Mouse (Mus musculus) limb, embryonic 13.5 days (tissue): ENCODE measurements around the gene Rprd1b. TPM values are rescaled to one million over a fixed set of nuclear protein-coding genes. Genes with fewer than 3 reads are reported as not detected.
"Not testable (repeated sequence)": the region's sequence is repeated elsewhere in the genome, so short reads cannot be mapped to it uniquely, and the experiment has no call there.

Experiments
- ATAC-seq: fragments of 200-750 bp; cut with Nextera tagmentation; 2 replicates; pipeline ENCODE4 v1.8.0; 2017; ENCODE audit warnings: low read depth, moderate number of reproducible peaks, moderate TSS enrichment; ENCODE audit not compliant: low FRiP score
- H3K27ac ChIP-seq: fragments of 300-500 bp; sonication (generic); 2 replicates; pipeline ENCODE4 v1.5.1; 2015; ENCODE audit warnings: inconsistent platforms, mild to moderate bottlenecking, moderate library complexity
- H3K27me3 ChIP-seq: fragments of 300-500 bp; sonication (generic); 2 replicates; pipeline ENCODE4 v1.6.1; 2015; ENCODE audit warnings: mild to moderate bottlenecking, inconsistent platforms
- H3K36me3 ChIP-seq: fragments of 300-500 bp; sonication (generic); 2 replicates; pipeline ENCODE4 v1.6.1; 2015; ENCODE audit warnings: inconsistent platforms, mild to moderate bottlenecking, moderate library complexity
- H3K4me1 ChIP-seq: fragments of 300-500 bp; sonication (generic); 2 replicates; pipeline ENCODE4 v1.6.1; 2015; ENCODE audit warnings: inconsistent platforms
- H3K4me2 ChIP-seq: fragments of 300-500 bp; sonication (generic); replicated peaks from 2 replicates; pipeline ENCODE4 v1.6.1; 2015; ENCODE audit warnings: inconsistent platforms, mild to moderate bottlenecking, moderate library complexity
- H3K4me3 ChIP-seq: fragments of 300-500 bp; sonication (generic); 2 replicates; pipeline ENCODE4 v1.5.1; 2015; ENCODE audit warnings: moderate library complexity, mild to moderate bottlenecking, inconsistent platforms
- H3K9ac ChIP-seq: fragments of 300-500 bp; sonication (generic); 2 replicates; pipeline ENCODE4 v1.6.1; 2015; ENCODE audit warnings: mild to moderate bottlenecking, inconsistent platforms
- H3K9me3 ChIP-seq: fragments of 300-500 bp; sonication (generic); 2 replicates; pipeline ENCODE4 v1.6.1; 2016; ENCODE audit warnings: inconsistent platforms
- whole genome bisulfite sequencing: fragments of 180-500 bp; shearing (Covaris S2); methylation state at CpG from one replicate; pipeline ENCODE4 v1.1.7; 2015; 5-methylcytosine and 5-hydroxymethylcytosine counted together
- polyA plus RNA-seq: library from polyadenylated mRNA; unstranded; fragments of >200 nt; fragmentation: Nextera tagmentation; extraction: Ambion mirVana; gene quantifications from 2 replicates; pipeline ENCODE4 v1.2.1, GENCODE M21; 2015

The Rprd1b gene
- polyA plus RNA-seq, 1 experiment from 2014 or later = 51.3 TPM

- Histone ChIP-seq H3K4me1 (no peaks in the 10 kb centered on the region), H3K36me3 (peaks cover 76% of the 10 kb centered on the region), H3K4me3 (no peak overlapping the region), H3K9me3 (no peaks in the 10 kb centered on the region), H3K9ac (no peak overlapping the region), H3K27me3 (no peaks in the 10 kb centered on the region), H3K27ac (no peak overlapping the region), H3K4me2 (no peak overlapping the region)
- 82% methylated on average over 4 of the region's 4 CpGs for WGBS
- ATAC-seq = no peak
These were observed 17.9 kb downstream of the Rprd1b start for GRCm38 (mm10) chr2:158046186-158046585.

DNA sequence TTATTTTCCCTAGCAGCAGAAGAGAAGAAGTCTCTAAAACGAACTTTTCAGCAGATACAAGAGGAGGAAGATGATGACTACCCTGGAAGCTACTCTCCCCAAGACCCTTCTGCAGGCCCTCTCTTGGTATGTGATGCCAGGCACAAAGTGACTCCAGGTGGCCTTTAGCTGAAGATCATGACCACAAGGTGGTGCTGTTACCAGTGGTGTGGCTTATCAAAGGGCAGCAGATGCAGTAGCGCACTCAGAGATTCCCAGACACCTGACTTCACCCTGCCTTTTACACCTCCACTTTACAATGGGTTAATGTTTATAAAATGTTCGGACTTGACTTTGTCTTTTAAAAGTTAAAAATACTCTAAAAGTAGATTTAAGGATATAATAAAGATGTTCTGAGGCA is 19.6 kb downstream of the Rprd1b start:
- ATAC-seq = no peak
- H3K27me3 ChIP-seq = no peaks in the 10 kb centered on the region
- H3K9me3 ChIP-seq = no peaks in the 10 kb centered on the region
- no peak overlapping the region for H3K27ac ChIP-seq
- peaks cover 81% of the 10 kb centered on the region for H3K36me3 ChIP-seq
- no peak overlapping the region for H3K9ac ChIP-seq
- no peaks in the 10 kb centered on the region for H3K4me1 ChIP-seq
- H3K4me3 ChIP-seq = no peak overlapping the region
- no peak overlapping the region for H3K4me2 ChIP-seq
- 69% methylated on average over 3 of the region's 3 CpGs for WGBS

DNA sequence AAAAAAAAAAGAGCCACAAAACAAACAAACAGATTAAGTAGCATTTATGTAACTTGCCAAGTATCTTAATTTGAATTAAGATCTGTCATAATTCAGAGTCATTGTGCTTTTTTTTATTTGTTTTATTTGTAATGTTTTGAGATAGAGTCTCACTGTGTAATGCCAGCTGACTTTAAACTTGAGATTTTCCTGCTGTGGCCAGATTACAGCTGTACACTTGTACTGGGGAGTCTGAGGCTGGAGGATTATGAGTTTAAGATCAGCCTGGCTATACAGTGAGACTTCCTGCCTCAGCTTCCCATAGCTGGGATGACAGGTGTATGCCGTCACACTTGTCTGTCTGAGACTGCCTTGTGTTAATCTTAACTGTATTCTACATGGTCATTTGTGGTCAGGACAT is 20.4 kb downstream of the Rprd1b start:
- ATAC-seq = no peak
- Histone ChIP-seq H3K27me3 (no peaks in the 10 kb centered on the region), H3K27ac (no peak overlapping the region), H3K36me3 (peaks cover 73% of the 10 kb centered on the region), H3K4me1 (no peaks in the 10 kb centered on the region), H3K4me3 (no peak overlapping the region), H3K9ac (no peak overlapping the region), H3K9me3 (no peaks in the 10 kb centered on the region), H3K4me2 (no peak overlapping the region)
- 93% methylated on average over 1 of the region's 1 CpGs for WGBS

- Histone ChIP-seq H3K4me2 (no peak overlapping the region), H3K4me3 (no peak overlapping the region), H3K27me3 (no peaks in the 10 kb centered on the region), H3K9me3 (no peaks in the 10 kb centered on the region), H3K4me1 (no peaks in the 10 kb centered on the region), H3K27ac (no peak overlapping the region), H3K36me3 (peaks cover 68% of the 10 kb centered on the region), H3K9ac (no peak overlapping the region)
- ATAC-seq = no peak
- 95% methylated on average over 8 of the region's 8 CpGs for WGBS
These were observed 21.8 kb downstream of the Rprd1b start for GRCm38 (mm10) chr2:158050116-158050515.

- Histone ChIP-seq H3K4me2 (no peak overlapping the region), H3K27me3 (no peaks in the 10 kb centered on the region), H3K36me3 (peaks cover 74% of the 10 kb centered on the region), H3K4me1 (no peaks in the 10 kb centered on the region), H3K27ac (no peak overlapping the region), H3K4me3 (no peak overlapping the region), H3K9me3 (no peaks in the 10 kb centered on the region), H3K9ac (no peak overlapping the region)
- no peak for ATAC-seq
- 95% methylated on average over 3 of the region's 3 CpGs for WGBS
These were observed 26.3 kb downstream of the Rprd1b start for GRCm38 (mm10) chr2:158054596-158054995.

GRCm38 (mm10) chr2:158055383-158055782 is 27.1 kb downstream of the Rprd1b start:
- not testable (repeated sequence) for H3K4me3 ChIP-seq, H3K27ac ChIP-seq, ATAC-seq, H3K9ac ChIP-seq, H3K27me3 ChIP-seq, H3K9me3 ChIP-seq, H3K4me1 ChIP-seq, H3K4me2 ChIP-seq
- H3K36me3 ChIP-seq = peaks cover 76% of the 10 kb centered on the region
- WGBS = 91% methylated on average over 8 of the region's 8 CpGs

DNA sequence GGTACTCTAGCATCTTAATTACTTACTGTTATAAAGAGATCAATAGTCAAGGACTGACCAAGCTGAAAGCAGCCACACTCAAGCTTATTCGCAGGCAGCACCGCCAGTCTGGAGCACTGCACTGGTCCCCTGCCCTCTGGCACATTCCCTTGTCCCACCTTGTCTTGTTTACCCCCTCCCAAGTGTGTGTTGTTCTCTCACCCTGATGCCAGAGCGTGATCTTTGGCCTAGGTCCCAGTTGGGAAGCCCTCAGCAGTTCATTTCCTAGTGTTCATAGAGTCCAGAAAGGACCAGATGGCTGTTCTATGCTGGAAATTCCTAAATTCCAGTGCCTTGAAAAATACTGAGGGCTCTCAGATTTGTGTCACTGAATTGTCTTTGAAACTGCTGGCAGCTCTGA is 28.7 kb downstream of the Rprd1b start:
- Histone ChIP-seq H3K27ac (no peak overlapping the region), H3K9ac (no peak overlapping the region), H3K9me3 (no peaks in the 10 kb centered on the region), H3K36me3 (peaks cover 83% of the 10 kb centered on the region), H3K27me3 (no peaks in the 10 kb centered on the region), H3K4me3 (no peak overlapping the region), H3K4me2 (no peak overlapping the region), H3K4me1 (no peaks in the 10 kb centered on the region)
- ATAC-seq = no peak
- 90% methylated on average over 3 of the region's 3 CpGs for WGBS

DNA sequence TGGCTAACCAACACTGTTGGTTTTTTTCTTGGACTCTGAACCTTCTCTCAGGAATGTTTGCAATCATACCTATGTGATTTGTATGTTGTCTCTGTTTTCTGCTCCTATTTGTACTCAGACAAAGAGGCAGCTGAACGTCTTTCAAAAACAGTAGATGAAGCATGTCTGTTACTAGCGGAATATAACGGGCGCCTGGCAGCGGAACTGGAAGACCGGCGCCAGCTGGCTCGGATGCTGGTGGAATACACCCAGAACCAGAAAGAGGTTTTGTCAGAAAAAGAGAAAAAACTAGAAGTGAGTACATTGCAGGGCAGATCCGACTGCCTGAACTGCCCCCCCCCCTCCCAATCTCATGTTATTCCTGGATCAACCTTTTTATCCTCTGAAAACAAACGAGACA is 30.2 kb downstream of the Rprd1b start:
- no peak overlapping the region for H3K4me3 ChIP-seq
- H3K27me3 ChIP-seq = no peaks in the 10 kb centered on the region
- H3K27ac ChIP-seq = no peak overlapping the region
- H3K9me3 ChIP-seq = no peaks in the 10 kb centered on the region
- no peaks in the 10 kb centered on the region for H3K4me1 ChIP-seq
- 84% methylated on average over 10 of the region's 10 CpGs for WGBS
- no peak overlapping the region for H3K4me2 ChIP-seq
- peaks cover 80% of the 10 kb centered on the region for H3K36me3 ChIP-seq
- H3K9ac ChIP-seq = no peak overlapping the region
- no peak for ATAC-seq

- ATAC-seq = no peak
- no peaks in the 10 kb centered on the region for H3K9me3 ChIP-seq
- 81% methylated on average over 8 of the region's 8 CpGs for WGBS
- H3K27ac ChIP-seq = no peak overlapping the region
- peaks cover 76% of the 10 kb centered on the region for H3K36me3 ChIP-seq
- H3K4me3 ChIP-seq = no peak overlapping the region
- no peak overlapping the region for H3K4me2 ChIP-seq
- H3K9ac ChIP-seq = no peak overlapping the region
- no peaks in the 10 kb centered on the region for H3K27me3 ChIP-seq
- peaks cover 4% of the 10 kb centered on the region for H3K4me1 ChIP-seq
These were observed 31.4 kb downstream of the Rprd1b start for GRCm38 (mm10) chr2:158059666-158060105.

DNA sequence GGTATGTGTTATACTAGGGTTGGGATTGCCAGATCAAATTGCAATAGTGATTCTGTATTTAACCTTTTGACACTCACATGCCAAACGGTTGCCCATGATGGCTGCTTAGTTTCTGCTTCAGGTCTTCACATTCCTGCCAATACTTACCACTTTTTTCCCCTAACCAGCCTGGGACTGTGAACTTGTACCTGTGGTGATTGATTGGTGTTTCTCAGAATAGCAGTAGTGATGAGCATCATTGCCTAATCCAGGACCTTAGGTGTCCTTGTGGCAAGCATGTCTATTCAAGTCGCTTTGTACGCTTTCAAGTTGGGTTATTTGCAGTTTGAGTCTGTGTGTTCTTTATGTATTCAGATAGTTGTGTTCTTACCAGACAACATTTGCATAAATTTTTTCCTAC is 34.7 kb downstream of the Rprd1b start:
- Histone ChIP-seq H3K4me2 (no peak overlapping the region), H3K36me3 (peaks cover 74% of the 10 kb centered on the region), H3K9me3 (no peaks in the 10 kb centered on the region), H3K4me1 (peaks cover 4% of the 10 kb centered on the region), H3K9ac (no peak overlapping the region), H3K27me3 (no peaks in the 10 kb centered on the region), H3K4me3 (no peak overlapping the region), H3K27ac (no peak overlapping the region)
- 90% methylated on average over 3 of the region's 3 CpGs for WGBS
- no peak for ATAC-seq

- WGBS = 43% methylated on average over 3 of the region's 3 CpGs
- no peaks in the 10 kb centered on the region for H3K27me3 ChIP-seq
- no peak overlapping the region for H3K9ac ChIP-seq
- peaks cover 62% of the 10 kb centered on the region for H3K36me3 ChIP-seq
- peaks cover 4% of the 10 kb centered on the region for H3K4me1 ChIP-seq
- ATAC-seq = no peak; the same call in 1 of the 2 replicates
- no peak overlapping the region for H3K27ac ChIP-seq
- no peak overlapping the region for H3K4me3 ChIP-seq
- H3K4me2 ChIP-seq = no peak overlapping the region
- H3K9me3 ChIP-seq = no peaks in the 10 kb centered on the region
These were observed 36.3 kb downstream of the Rprd1b start for GRCm38 (mm10) chr2:158064571-158065048.

DNA sequence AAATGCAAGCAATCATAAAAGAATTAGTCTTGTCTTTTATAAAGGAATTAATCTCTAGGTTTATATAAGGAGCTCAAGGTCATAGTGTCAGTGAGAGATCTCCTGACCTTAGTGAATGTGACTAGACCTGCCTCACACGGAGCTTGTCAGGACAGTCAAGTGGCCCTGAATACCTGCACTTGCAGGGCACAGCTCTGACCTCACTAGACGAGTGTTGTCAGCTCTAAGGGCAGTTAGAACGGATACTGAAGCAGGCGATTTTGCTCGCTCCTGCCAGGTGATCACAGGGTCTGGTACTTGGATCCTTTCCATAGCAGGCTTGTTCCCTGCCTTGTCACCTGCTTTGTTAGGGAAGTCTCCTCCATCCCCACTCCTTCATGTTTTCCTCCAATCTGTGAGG is 36.8 kb downstream of the Rprd1b start:
- Histone ChIP-seq H3K27ac (no peak overlapping the region), H3K9me3 (no peaks in the 10 kb centered on the region), H3K27me3 (no peaks in the 10 kb centered on the region), H3K9ac (no peak overlapping the region), H3K4me1 (peaks cover 4% of the 10 kb centered on the region), H3K4me2 (no peak overlapping the region), H3K36me3 (peaks cover 59% of the 10 kb centered on the region), H3K4me3 (no peak overlapping the region)
- ATAC-seq = no peak
- 82% methylated on average over 5 of the region's 5 CpGs for WGBS

DNA sequence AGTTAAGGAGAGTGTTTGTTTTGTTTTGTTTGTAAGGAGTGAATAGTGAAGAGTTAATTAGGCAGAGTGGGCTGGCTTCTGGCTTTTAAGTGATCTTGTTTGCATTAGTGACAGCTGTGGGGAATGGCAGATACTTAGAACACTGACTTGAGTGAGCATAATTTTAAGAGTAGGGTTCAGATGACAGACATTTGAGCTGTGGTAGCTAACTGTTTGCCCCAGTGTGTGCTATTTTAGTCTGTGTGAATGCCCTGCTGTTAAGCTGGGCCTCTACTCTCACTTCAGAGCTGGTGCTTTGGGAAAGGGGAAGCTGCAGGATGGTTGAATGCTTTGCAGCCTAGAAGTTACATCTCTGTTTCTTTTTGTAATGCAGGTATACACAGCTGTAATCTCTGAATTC is 38.2 kb downstream of the Rprd1b start:
- no peak overlapping the region for H3K9ac ChIP-seq
- no peak for ATAC-seq
- no peak overlapping the region for H3K4me2 ChIP-seq
- H3K4me3 ChIP-seq = no peak overlapping the region
- H3K4me1 ChIP-seq = peaks cover 4% of the 10 kb centered on the region
- H3K27ac ChIP-seq = no peak overlapping the region; the same call in 1 of the 2 replicates
- no peaks in the 10 kb centered on the region for H3K27me3 ChIP-seq
- no peaks in the 10 kb centered on the region for H3K9me3 ChIP-seq
- peaks cover 59% of the 10 kb centered on the region for H3K36me3 ChIP-seq
